Mouse (Mus musculus) stomach, postnatal 0 days (tissue): ENCODE data around the gene Prok1.

Source experiments
- CTCF ChIP-seq: IDR thresholded peaks from 2 replicates; pipeline ENCODE4 v1.5.1; 2016; ENCODE audit warnings: antibody characterized with exemption, low read depth, mild to moderate bottlenecking, moderate library complexity
- EP300 ChIP-seq: optimal IDR thresholded peaks from 2 replicates; pipeline ENCODE3; 2016; ENCODE audit warnings: antibody characterized with exemption

GRCm38 (mm10) chr3:107246876-107247275 lies 7.4 kb upstream of the Prok1 start:
- TF ChIP-seq CTCF, result no peak
- no peak for TF ChIP-seq EP300
